Mouse (Mus musculus) gastrocnemius, postnatal 25 days (tissue): ENCODE results near the gene Srp54b. TPM values are rescaled to one million over a fixed set of nuclear protein-coding genes. Genes with fewer than 3 reads are reported as not detected.
"Not testable (repeated sequence)": the region's sequence is repeated elsewhere in the genome, so short reads cannot be mapped to it uniquely, and the experiment has no call there.

Experiments used
- DNase-seq: peaks from one replicate; pipeline ENCODE4 v3.0.0; 2022
- long read RNA-seq, 2 experiments: library from polyadenylated mRNA; stranded (forward); transcript quantifications; one replicate each; pipeline ENCODE4 v2.0.0; 2021
- total RNA-seq, 2 experiments: library from RNA; stranded (reverse); gene quantifications; 1 replicate in 1 of 2; 2 replicates in 1 of 2; pipeline ENCODE4 v1.2.3; 2021

The Srp54b gene
- 10 to 100 TPM; 31.1 to 32.2 TPM for total RNA-seq
- long read RNA-seq, experiment 1, transcript Srp54b-201 (16 exons, 3,646 nt), result major isoform, 54 of 57 reads
- long read RNA-seq, experiment 1, partial matches to known transcripts, result 2 of 57 reads
- long read RNA-seq, experiment 1, other reads (novel, unspliced or antisense), result 1 of 57 reads
- long read RNA-seq, experiment 2, transcript Srp54b-201 (16 exons, 3,646 nt), result major isoform, 76 of 81 reads
- long read RNA-seq, experiment 2, partial matches to known transcripts, result 2 of 81 reads
- long read RNA-seq, experiment 2, other reads (novel, unspliced or antisense), result 3 of 81 reads

DNA sequence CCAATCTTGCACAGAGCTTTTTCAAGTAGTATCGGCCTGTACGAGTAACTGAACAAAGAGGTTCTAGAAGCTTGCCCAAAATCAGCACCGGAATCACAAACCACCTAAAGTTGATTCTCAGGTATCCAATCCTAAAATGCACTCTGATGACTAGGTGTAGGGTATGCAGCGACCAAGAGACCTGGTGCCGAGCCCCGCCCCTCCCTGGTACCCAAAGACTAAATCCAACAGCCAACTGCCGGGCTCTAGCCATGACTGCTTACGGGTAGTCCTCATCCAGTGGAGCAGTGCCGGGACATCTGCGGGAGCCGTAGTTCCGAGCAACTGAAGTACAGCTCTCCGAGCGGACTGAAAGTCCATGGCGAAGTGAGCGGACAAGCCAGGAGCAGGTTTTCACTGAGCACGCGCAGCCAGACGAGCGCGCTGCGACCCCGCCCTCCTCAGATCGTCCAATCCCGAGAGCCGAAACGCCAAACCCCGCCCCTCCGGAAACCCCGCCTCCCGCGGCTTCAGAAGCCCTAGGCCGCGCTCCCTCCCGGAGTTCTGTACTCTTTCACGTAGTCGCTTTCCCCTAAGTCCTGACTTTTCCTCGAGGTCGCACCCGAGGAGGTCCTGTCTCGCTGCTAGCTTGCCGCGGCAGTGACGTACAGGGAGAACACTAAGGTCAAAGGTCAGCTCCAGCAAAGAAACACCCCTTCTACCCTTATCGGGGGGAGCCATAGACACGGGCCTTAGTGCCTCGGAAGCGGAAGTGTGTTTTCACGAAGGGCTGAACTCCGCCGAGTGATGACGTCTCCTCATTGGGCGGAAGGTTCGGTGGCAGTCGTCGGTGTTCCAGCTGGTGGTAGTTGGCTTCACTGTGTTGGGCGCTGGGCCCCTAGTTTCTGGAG lies at the start of gene Srp54b:
Srp54b (plus strand) TSS at position 546 of the 890 bp plus-strand sequence.
- not testable (repeated sequence) for DNase-seq

DNA sequence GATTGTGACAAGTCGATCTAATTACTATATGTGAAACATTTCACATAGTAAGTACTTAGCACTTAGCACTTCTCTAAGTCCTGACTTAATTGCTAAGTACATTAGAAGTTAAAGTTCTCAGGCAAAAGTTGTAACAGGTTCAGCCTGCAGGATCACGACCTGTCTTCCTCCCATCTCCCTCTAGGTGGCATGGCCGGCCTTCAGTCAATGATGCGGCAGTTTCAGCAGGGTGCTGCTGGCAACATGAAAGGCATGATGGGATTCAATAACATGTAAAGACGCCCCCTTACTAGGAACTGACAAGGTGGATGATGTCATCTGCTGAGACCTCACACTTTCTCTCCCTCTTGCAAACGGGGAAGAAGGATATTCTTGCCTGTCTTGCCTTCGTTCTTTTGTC lies 42.3 kb upstream of the Srp54b start:
- not testable (repeated sequence) for DNase-seq

DNA sequence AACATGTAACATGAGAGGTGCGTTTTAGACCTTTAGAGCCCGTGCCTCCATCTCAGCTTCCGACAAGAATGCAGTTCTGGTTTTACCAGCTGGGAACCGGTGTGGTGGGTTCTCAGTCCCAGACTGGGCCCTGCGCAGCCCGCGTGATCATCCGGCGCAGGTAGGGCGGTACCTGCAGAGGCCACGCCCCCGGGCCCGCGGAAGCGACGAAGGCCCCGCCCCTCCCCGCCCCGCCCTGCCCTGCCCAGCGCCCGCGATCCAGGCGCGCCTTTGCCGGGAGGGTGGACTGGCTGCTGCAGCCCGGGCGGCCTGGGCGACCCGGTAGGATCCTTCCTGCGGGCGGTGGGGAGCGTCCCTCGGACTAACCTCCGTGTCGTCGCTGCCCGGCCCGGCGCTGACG lies 30.7 kb upstream of the Srp54b start, which contains the start of gene Fam177a:
Fam177a (plus strand) TSS at position 228 of the 400 bp plus-strand sequence.
- DNase-seq, result not testable (repeated sequence)

DNA sequence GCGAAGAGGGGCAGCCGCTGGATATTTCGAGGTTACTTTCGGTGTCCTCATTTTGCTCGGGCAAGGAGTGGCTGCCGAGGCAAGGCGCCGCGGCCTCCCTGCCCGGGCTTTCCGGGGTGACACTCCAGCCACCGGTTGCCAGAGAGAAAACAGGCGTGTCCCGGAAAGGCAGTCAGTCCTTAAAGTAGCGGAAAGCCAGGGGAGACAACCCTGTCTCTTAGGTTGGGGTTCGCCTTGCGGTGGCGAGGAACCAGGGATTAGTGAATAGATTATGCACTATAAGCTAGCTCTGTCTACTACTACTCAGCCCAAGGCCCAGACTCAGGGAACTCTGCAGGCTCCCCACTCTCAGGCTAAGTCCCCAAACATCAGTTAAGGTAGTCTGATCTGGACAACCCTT lies 30.2 kb upstream of the Srp54b start:
- DNase-seq, result not testable (repeated sequence)

DNA sequence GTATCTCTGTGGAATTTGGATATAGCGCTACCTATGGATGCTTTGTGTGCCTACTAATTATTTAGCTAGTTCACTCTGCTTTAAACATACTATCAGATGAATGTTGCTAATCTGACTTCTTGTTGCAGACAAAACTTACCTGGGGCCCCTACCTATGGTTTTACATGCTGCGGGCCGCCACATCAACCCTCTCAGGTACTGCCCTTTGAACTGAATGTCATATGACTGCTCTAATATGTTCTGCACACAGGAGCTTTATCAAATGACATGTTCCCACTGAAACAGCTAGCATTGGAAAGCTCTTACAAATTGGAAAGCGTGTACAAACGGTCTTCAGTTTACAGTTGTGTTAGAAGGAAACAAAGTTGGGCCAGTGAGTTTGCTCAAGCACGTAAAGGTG lies 19.4 kb upstream of the Srp54b start:
- not testable (repeated sequence) for DNase-seq

DNA sequence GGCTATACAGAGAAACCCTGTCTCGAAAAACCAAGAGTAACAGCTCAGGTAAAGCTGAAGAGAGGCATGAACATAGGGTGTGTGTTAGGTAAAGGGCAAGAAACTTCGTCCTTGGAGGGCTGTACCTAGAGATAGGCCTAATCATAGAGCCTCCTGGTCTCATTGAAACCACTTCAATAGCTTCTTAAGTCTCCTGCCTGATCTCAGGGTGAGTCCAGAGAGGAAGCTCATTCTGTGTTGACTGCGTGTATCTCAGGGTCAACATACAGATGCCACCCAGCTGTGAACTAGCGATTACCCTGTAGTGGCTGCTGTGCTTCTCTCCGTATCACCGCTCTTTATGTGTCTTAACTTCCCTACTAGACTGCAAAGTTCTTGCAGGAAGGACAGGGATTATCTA lies 17.0 kb upstream of the Srp54b start:
- not testable (repeated sequence) for DNase-seq

DNA sequence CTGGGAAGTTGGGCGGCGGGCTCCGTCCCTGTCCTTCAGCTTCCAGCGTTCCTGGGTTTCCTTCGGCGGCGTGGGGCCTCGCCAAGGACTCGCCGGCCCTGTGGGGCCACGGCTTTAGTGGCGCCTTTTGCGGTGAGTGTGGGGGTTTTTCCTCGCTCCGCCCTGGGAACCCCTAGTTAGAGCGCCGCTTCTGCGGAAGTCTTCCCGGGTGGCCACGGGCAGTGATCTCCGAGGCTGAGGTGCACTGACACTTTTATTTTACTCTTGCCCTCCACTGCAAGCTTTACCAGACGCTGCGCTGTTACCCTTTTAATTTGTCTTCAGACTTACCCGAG lies 512 bp downstream of the Srp54b start:
- not testable (repeated sequence) for DNase-seq

DNA sequence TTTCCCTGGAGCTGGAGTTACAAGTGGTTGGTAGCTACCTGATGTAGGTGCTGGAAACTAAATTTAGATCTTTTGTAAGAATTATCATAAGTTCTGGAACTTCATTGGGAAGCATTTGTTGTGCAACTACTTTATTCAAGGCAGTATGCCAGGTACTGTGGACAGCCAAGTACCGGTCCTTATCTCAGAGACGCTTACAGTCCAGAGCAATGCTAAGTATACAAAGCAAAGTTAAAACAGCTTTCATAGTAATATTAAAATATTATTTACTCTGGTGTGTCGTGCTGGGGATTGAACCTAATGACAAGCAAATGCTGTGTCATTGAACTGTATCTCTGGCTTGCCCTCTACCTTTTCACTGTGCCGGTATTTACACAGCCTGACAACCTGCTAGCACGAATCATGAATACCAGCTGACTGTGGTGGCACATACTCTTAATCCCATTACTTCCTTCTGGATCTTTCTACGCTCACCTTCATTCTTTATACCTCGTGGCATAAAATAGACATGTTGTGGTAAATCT lies 12.2 kb downstream of the Srp54b start:
- DNase-seq, result not testable (repeated sequence)

DNA sequence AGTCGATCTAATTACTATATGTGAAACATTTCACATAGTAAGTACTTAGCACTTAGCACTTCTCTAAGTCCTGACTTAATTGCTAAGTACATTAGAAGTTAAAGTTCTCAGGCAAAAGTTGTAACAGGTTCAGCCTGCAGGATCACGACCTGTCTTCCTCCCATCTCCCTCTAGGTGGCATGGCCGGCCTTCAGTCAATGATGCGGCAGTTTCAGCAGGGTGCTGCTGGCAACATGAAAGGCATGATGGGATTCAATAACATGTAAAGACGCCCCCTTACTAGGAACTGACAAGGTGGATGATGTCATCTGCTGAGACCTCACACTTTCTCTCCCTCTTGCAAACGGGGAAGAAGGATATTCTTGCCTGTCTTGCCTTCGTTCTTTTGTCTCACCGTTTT lies 32.8 kb downstream of the Srp54b start:
- not testable (repeated sequence) for DNase-seq

DNA sequence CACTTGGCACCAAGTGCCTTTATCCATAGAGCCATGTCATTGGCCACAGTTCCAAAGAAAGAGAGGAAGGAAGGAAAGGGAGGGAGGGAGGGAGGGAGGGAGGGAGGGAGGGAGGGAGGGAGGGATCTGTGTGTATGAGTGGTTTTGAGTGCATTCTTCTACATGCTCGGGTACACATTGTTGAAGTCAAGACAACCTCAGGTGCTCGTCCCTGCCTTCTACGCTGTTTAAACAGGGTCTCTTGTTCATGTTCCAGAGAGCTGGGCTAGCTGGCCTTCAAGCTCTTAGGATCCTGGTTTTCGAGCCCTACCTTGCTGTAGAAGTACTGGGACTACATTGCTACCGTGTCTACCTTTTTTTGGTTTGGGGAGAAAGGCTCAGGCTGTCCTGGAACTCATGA lies 34.2 kb downstream of the Srp54b start:
- DNase-seq, result not testable (repeated sequence)

DNA sequence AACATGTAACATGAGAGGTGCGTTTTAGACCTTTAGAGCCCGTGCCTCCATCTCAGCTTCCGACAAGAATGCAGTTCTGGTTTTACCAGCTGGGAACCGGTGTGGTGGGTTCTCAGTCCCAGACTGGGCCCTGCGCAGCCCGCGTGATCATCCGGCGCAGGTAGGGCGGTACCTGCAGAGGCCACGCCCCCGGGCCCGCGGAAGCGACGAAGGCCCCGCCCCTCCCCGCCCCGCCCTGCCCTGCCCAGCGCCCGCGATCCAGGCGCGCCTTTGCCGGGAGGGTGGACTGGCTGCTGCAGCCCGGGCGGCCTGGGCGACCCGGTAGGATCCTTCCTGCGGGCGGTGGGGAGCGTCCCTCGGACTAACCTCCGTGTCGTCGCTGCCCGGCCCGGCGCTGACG lies 44.4 kb downstream of the Srp54b start, which contains the start of gene 1700047I17Rik2:
1700047I17Rik2 (plus strand) TSS at position 287 of the 400 bp plus-strand sequence.
- not testable (repeated sequence) for DNase-seq

DNA sequence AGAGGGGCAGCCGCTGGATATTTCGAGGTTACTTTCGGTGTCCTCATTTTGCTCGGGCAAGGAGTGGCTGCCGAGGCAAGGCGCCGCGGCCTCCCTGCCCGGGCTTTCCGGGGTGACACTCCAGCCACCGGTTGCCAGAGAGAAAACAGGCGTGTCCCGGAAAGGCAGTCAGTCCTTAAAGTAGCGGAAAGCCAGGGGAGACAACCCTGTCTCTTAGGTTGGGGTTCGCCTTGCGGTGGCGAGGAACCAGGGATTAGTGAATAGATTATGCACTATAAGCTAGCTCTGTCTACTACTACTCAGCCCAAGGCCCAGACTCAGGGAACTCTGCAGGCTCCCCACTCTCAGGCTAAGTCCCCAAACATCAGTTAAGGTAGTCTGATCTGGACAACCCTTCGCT lies 44.9 kb downstream of the Srp54b start:
- DNase-seq, result not testable (repeated sequence)

DNA sequence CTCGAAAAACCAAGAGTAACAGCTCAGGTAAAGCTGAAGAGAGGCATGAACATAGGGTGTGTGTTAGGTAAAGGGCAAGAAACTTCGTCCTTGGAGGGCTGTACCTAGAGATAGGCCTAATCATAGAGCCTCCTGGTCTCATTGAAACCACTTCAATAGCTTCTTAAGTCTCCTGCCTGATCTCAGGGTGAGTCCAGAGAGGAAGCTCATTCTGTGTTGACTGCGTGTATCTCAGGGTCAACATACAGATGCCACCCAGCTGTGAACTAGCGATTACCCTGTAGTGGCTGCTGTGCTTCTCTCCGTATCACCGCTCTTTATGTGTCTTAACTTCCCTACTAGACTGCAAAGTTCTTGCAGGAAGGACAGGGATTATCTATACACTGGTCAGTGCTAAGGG lies 58.0 kb downstream of the Srp54b start:
- not testable (repeated sequence) for DNase-seq

DNA sequence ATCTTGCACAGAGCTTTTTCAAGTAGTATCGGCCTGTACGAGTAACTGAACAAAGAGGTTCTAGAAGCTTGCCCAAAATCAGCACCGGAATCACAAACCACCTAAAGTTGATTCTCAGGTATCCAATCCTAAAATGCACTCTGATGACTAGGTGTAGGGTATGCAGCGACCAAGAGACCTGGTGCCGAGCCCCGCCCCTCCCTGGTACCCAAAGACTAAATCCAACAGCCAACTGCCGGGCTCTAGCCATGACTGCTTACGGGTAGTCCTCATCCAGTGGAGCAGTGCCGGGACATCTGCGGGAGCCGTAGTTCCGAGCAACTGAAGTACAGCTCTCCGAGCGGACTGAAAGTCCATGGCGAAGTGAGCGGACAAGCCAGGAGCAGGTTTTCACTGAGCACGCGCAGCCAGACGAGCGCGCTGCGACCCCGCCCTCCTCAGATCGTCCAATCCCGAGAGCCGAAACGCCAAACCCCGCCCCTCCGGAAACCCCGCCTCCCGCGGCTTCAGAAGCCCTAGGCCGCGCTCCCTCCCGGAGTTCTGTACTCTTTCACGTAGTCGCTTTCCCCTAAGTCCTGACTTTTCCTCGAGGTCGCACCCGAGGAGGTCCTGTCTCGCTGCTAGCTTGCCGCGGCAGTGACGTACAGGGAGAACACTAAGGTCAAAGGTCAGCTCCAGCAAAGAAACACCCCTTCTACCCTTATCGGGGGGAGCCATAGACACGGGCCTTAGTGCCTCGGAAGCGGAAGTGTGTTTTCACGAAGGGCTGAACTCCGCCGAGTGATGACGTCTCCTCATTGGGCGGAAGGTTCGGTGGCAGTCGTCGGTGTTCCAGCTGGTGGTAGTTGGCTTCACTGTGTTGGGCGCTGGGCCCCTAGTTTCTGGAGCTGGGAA lies 75.0 kb downstream of the Srp54b start, which contains the start of gene Srp54c:
Srp54c (plus strand) TSS at position 543 of the 894 bp plus-strand sequence.
- DNase-seq, result not testable (repeated sequence)

DNA sequence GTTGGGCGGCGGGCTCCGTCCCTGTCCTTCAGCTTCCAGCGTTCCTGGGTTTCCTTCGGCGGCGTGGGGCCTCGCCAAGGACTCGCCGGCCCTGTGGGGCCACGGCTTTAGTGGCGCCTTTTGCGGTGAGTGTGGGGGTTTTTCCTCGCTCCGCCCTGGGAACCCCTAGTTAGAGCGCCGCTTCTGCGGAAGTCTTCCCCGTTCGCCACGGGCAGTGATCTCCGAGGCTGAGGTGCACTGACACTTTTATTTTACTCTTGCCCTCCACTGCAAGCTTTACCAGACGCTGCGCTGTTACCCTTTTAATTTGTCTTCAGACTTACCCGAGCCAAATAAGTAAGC lies 75.6 kb downstream of the Srp54b start:
- not testable (repeated sequence) for DNase-seq

Other genes with a start within 250 kb of the Srp54b start
- not detected for gene Gm20403, start 168.6 kb upstream of the Srp54b start, total RNA-seq
- 1 to 10 TPM; 4.6 to 5.5 TPM for gene Baz1a, start 140.8 kb upstream of the Srp54b start, total RNA-seq
- gene 2700097O09Rik, start 75.0 kb upstream of the Srp54b start, total RNA-seq, result 1 to 10 TPM; 5.6 to 6.6 TPM
- gene Srp54a, start 74.8 kb upstream of the Srp54b start, total RNA-seq, result 10 to 100 TPM; 62.6 to 69.8 TPM
- gene Fam177a, start 30.6 kb upstream of the Srp54b start, total RNA-seq, result 1 to 10 TPM; 3.9 to 8.4 TPM
- gene 1700047I17Rik2, start 44.5 kb downstream of the Srp54b start, total RNA-seq, result 1 to 10 TPM in 1 of 2 experiments, not detected in 1; 2.9 TPM
- 10 to 100 TPM; 21.9 to 25.3 TPM for gene Srp54c, start 75.1 kb downstream of the Srp54b start, total RNA-seq
- 1 to 10 TPM; 8.7 to 8.9 TPM for gene 1110008L16Rik, start 144.5 kb downstream of the Srp54b start, total RNA-seq
- gene Ppp2r3c, start 147.9 kb downstream of the Srp54b start, total RNA-seq, result 10 to 100 TPM; 10.1 to 10.3 TPM
- 100 to 1,000 TPM; 140 to 155 TPM for gene Psma6, start 229.1 kb downstream of the Srp54b start, total RNA-seq